Mouse (Mus musculus) c-Kit-positive CD71-positive TER-119-positive erythroid progenitor cells, embryonic 14.5 days (primary cell): ENCODE data around the gene Sowahd.

Source experiments
- DNase-seq: peaks from one replicate; pipeline ENCODE4 v3.0.0-alpha.2; 2013; ENCODE audit warnings: low spot score

Sowahd gene

DNA sequence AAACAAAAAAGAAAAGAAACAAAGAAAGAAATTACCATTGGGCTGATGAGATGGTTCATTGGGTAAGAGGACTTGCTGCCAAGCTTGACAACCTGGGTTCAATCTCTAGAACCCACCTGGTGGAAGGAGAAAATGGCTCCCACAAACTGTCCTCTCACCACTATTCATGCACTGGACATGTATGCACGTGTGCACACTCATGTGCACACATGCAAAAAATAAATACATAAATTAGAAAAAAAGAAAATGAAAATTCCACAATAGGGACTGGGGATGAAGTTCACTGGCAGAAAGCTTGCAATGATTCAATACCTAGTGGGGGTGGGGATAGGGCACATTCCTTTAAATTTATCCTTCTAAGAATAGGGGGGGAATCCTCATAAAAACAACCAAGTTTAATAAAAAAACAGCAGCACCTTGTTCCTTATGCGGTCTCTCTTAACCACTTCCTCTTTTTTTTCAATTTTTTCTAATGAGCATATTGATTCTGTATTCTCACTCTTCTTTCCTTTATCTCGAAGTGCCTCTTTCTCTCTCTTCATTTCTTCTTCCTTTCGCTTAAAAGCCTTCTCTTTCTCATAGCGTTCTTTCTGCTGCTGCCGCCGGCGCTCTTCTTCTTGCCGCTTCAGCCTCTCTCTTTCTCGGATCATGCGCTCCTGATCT, 46.6 kb downstream of the Sowahd start:
- DNase-seq: no peak

DNA sequence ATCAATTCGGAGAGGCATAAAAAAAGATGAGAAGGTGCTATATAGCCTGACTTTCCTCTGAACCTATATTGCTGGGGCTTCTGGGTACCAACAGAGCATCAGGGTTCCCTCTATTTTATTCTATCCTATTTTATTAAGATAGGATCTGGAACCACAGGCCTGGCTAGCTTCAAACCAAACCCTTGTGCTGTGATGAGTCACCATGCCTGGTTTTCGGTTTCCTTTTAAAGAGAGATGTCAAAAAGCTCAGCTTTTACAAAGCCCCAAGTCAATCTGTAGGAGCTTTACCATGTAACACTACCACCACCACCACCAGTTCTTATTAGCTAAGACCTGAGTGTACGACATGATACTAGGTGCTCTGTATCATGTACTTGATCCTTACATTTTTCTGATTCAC, 50.0 kb downstream of the Sowahd start:
- DNase-seq: no peak
